Mouse (Mus musculus) inflammation-experienced regulatory T-cells (primary cell): ENCODE data around the gene Ric8a. TPM values are rescaled to one million over a fixed set of nuclear protein-coding genes. Genes with fewer than 3 reads are reported as not detected.

Experiments used
- polyA plus RNA-seq, 2 experiments: library from polyadenylated mRNA; unstranded; fragments of 100-300 nt; shearing (Covaris generic); gene quantifications; one replicate each; pipeline ENCODE4 v1.2.1; 2017

The Ric8a gene
- polyA plus RNA-seq = 100 to 1,000 TPM; 114 to 152 TPM

GRCm38 (mm10) chr7:140856785-140857549 lies at the start of gene Ric8a:
Ric8a (plus strand) TSS chr7:140856957.

GRCm38 (mm10) chr7:140821653-140822329 lies 35.0 kb upstream of the Ric8a start, which contains the start of gene Zfp941:
Zfp941 (minus strand) TSS chr7:140822178.

DNA sequence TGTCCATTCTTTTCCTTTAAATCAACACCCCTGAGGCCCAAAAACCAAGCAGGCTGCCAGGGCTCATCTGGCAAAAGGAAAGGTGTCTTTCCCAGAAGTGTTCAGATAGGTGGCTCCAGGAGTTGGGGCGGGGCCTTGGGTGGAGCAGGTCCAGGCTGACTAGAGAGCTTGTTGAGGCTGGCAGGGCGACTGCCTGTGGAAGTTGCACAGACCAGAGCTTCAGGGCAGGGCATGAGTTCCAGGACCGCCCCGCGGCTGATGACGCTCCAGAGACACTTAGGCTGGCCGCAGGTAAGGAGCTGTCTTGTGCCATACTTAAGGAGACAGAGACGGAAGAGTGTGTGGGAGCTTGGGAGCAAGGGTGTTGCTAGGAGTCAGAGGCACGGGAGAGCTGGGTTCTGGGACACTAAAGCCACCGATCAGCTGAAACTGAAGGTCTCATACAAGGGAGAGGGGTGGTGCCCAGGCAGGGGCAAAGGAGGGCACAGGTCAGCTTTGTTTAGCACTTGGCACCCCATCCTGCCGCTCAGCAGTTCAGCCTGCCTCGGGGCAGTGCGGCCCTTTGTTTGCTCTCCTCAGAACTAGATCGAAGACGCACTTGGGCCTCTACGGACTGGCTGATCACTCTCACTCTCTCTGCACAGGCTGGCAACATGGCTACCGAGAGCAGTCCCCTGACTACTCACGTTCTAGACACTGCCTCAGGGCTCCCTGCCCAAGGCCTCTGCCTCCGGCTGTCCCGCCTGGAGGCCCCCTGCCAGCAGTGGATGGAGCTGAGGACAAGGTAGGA lies 21.6 kb upstream of the Ric8a start, which contains the start of gene Urah:
Gene Urah, plus strand, starts transcription at position 51 of the 790 bp plus-strand sequence.

GRCm38 (mm10) chr7:140844905-140845665 lies 11.7 kb upstream of the Ric8a start, which contains the start of gene Scgb1c1:
Scgb1c1 (plus strand) TSS chr7:140845547.

DNA sequence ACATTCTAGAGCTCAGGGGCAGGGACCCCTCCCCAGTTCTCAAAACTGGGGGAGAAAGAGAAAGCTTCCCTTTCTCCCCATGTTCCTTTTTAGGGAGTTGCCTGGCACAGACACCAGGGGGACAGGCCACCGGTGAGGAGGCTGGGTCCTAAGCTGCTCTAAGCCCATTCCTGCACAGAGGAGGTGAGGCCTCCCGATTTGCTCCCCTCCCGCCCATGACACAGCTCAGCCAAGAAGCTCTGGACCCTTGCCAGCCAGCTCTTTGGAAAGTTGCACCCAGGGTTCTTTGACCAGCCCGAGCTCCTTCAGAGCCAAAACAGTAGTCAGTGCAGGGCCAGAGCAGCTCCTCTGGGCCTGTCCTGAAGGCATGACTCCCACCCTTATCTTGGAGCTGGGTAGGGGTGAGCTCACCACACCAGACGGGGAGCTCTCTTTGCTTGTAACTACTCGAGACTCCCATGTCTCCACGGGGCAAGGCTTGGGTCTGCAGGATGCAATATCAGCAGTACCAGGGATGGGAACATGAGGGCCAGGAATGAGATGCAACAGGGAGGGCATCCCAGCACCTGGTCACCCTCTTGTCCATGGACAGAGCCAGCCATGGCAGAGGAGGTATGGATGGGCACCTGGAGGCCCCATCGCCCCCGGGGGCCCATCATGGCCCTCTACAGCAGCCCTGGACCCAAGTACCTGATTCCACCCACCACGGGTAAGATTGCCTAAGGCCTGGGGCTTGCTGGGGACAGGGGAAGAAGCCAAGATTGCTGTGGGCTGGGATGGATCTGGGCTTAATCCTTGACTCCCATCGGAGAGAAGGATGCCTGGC lies 8.8 kb upstream of the Ric8a start, which contains the start of gene Odf3:
Gene Odf3, plus strand, starts transcription at position 51 of the 826 bp plus-strand sequence.

DNA sequence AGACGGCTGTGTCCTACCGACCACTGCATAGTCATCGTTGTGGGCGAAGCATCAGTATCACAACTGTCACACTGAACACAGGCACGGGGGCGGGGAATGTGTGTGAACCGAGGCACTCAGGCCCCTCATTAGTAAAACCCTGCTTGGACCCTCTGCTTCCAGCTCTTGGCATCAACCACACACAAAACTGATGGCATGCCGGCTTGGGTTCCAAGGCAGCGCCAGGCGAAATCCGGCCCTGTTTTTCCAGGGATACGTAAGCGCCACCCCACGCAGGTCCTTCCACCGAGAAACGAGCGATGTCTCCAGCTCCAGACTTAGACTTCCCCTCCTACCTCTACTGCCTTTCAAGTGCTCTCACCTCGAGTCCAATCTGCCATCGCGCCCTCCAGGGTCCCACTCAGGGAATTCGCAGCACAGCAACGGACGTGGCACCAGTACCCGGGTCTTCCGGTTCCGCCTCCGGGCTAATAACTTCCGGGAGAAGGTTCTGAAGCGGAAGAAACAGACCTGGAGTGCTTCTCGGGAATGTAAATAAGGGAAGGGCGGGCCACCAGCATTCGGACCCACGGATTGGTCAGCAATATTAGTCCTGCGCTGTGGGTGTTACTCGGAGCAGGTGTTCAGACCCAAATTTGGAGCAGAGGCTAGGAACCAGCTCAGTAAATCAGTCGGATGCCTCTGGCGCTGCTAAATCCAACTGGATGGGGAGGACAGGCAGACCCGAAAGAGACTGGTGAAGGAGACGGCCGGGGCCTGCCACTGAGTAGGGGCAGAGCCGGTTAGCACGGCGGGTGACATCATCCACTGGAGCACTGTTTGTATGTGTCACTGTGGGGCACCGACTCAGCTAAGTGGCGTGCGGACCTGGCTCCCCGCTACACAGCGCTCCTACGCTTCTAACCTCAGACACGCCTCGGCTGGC lies 635 bp upstream of the Ric8a start, which contains the start of gene Gm45785:
Gene Gm45785, minus strand, starts transcription at position 472 of the 925 bp plus-strand sequence.

GRCm38 (mm10) chr7:140857550-140858505 lies 1.1 kb downstream of the Ric8a start, which contains the start of gene Bet1l:
Bet1l (minus strand) TSS chr7:140857577.

DNA sequence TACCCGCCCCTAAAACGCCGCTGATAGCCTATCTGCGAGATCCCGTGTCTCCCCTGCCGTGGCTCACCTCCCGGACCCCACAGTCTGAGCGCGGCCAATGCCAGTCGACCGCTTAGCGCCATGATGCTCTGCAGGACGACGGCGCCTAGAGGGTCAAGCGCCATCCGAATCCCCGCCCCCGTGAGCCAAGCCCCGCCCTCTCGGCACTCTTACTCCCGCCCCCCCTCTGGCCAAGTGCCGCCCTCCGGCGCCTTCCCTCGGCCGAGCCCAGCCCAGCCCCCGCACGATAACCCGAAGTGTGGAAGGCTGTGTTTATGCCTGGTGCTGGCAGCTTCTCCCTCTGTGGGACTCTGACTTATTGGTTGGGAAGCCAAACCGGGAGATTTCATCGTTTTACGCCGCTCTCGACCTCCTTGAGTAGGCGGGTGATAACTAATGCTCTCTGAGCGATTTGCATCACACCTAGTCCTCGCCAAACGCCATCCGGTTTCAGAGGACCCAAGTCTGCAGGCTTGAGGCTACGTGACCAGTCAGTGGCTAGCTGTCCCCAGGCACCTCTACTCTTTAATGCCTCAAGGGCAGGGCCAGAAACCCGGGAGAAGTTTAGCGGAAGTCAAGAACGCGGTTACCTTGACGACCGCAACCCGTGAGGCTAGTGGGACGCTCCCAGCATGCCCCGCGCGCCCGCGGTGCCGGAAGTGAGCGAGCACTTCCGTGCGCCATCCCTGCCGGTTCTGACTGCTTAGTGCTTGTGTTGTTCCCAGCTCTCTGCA lies 25.1 kb downstream of the Ric8a start, which contains the start of the genes Psmd13 and Sirt3:
Gene Psmd13, plus strand, starts transcription at position 273 of the 773 bp plus-strand sequence.
Gene Sirt3, minus strand, starts transcription at position 614 of the 773 bp plus-strand sequence.

GRCm38 (mm10) chr7:140900220-140900619 lies 43.5 kb downstream of the Ric8a start, which contains the start of gene Cox8b:
Cox8b (minus strand) TSS chr7:140900446.

Other genes starting within 250 kb of the Ric8a start
- gene Olfr61, start 228.0 kb upstream of the Ric8a start, polyA plus RNA-seq = not detected
- gene Olfr53, start 210.5 kb upstream of the Ric8a start, polyA plus RNA-seq = not detected
- gene Olfr539, start 197.0 kb upstream of the Ric8a start, polyA plus RNA-seq = under 1 TPM; 0.08 to 0.70 TPM
- gene Olfr45, start 175.0 kb upstream of the Ric8a start, polyA plus RNA-seq = under 1 TPM; 0.04 to 0.20 TPM
- gene Olfr541, start 159.7 kb upstream of the Ric8a start, polyA plus RNA-seq = under 1 TPM in 1 of 2 experiments, not detected in 1; 0.84 TPM
- gene Cyp2e1, start 93.2 kb upstream of the Ric8a start, polyA plus RNA-seq = under 1 TPM; 0.10 to 0.18 TPM
- under 1 TPM in 1 of 2 experiments, not detected in 1; 0.18 TPM for gene Syce1, start 69.1 kb upstream of the Ric8a start, polyA plus RNA-seq
- gene Zfp941, start 34.8 kb upstream of the Ric8a start, polyA plus RNA-seq = 1 to 10 TPM in 1 of 2 experiments, under 1 TPM in 1; 0.46 to 1.9 TPM
- gene Urah, start 21.9 kb upstream of the Ric8a start, polyA plus RNA-seq = under 1 TPM in 1 of 2 experiments, not detected in 1; 0.58 TPM
- gene Scgb1c1, start 11.4 kb upstream of the Ric8a start, polyA plus RNA-seq = not detected
- gene Odf3, start 9.2 kb upstream of the Ric8a start, polyA plus RNA-seq = under 1 TPM in 1 of 2 experiments, not detected in 1; 0.28 TPM
- under 1 TPM in 1 of 2 experiments, not detected in 1; 0.54 TPM for gene Gm45785, start 626 bp upstream of the Ric8a start, polyA plus RNA-seq
- gene Bet1l, start 620 bp downstream of the Ric8a start, polyA plus RNA-seq = 10 to 100 TPM; 41.3 to 51.5 TPM
- 100 to 1,000 TPM; 186 to 193 TPM for gene Psmd13, start 25.0 kb downstream of the Ric8a start, polyA plus RNA-seq
- gene Sirt3, start 25.4 kb downstream of the Ric8a start, polyA plus RNA-seq = 10 to 100 TPM in 1 of 2 experiments, 1 to 10 TPM in 1; 8.7 to 11.6 TPM
- gene Cox8b, start 43.5 kb downstream of the Ric8a start, polyA plus RNA-seq = not detected
- under 1 TPM in 1 of 2 experiments, not detected in 1; 0.05 TPM for gene Nlrp6, start 63.9 kb downstream of the Ric8a start, polyA plus RNA-seq
- gene Pgghg, start 84.4 kb downstream of the Ric8a start, polyA plus RNA-seq = 10 to 100 TPM; 24.8 to 37.5 TPM
- 1 to 10 TPM in 1 of 2 experiments, under 1 TPM in 1; 0.35 to 1.1 TPM for gene Ifitm5, start 93.3 kb downstream of the Ric8a start, polyA plus RNA-seq
- gene Gm45717, start 99.0 kb downstream of the Ric8a start, polyA plus RNA-seq = not detected
- 10 to 100 TPM; 37.1 to 96.5 TPM for gene Ifitm2, start 99.0 kb downstream of the Ric8a start, polyA plus RNA-seq
- 1 to 10 TPM in 1 of 2 experiments, not detected in 1; 1.9 TPM for gene Ifitm1, start 110.3 kb downstream of the Ric8a start, polyA plus RNA-seq
- 1 to 10 TPM; 3.5 to 8.8 TPM for gene Ifitm3, start 153.8 kb downstream of the Ric8a start, polyA plus RNA-seq
- not detected for gene Ifitm6, start 161.0 kb downstream of the Ric8a start, polyA plus RNA-seq
- gene Gm17387, start 172.2 kb downstream of the Ric8a start, polyA plus RNA-seq = not detected
- gene B4galnt4, start 204.1 kb downstream of the Ric8a start, polyA plus RNA-seq = 10 to 100 TPM; 18.8 to 19.5 TPM
- gene Pkp3, start 221.3 kb downstream of the Ric8a start, polyA plus RNA-seq = 100 to 1,000 TPM; 253 to 350 TPM
- 100 to 1,000 TPM; 207 to 212 TPM for gene Sigirr, start 243.6 kb downstream of the Ric8a start, polyA plus RNA-seq